ENCODE assay signal across 20 mouse cellular contexts in genomic region chr3:140548483-140548882, GRCm38 (mm10).
DNase-seq lines count a peak whose midpoint lies in the region; ATAC-seq and TF ChIP-seq lines count a peak whose summit lies in the region.
"Had no signal": no experiment of that assay in that cellular context is flagged by ENCODE, and none has a peak within 500 bp of the region (broad histone marks: within the 10 kb centered on the region; RNA-seq: fewer than 3 reads in every experiment).

No protein-coding gene starts in this region.

- no peak overlapping the region for H3K9ac ChIP-seq in forebrain, embryonic 14.5 days (ENCODE audit: low read length)
- no peak overlapping the region for H3K9ac ChIP-seq in forebrain, embryonic 13.5 days
- no peak overlapping the region for H3K9ac ChIP-seq in lung, postnatal 0 days (replicated peaks; ENCODE audit: low read depth)
- H3K9ac ChIP-seq: heart, embryonic 12.5 days; hindbrain, embryonic 13.5 days had no signal

- H3K4me1 ChIP-seq in forebrain, embryonic 14.5 days (ENCODE audit: control insufficient read depth, insufficient read depth, low read length): no peaks in the 10 kb centered on the region
- H3K4me1 ChIP-seq in forebrain, embryonic 13.5 days: no peaks in the 10 kb centered on the region
- H3K4me1 ChIP-seq in lung, postnatal 0 days (ENCODE audit: insufficient read depth, low read depth, low read length): no peaks in the 10 kb centered on the region
- H3K4me1 ChIP-seq: embryonic facial prominence, embryonic 10.5 days; heart, embryonic 12.5 days; hindbrain, embryonic 13.5 days had no signal

- peak; percentile 38 for DNase-seq in forebrain, embryonic 14.5 days (ENCODE audit: low spot score)
- peak; percentile 1 for DNase-seq in heart, adult 8-10 months (ENCODE audit: low spot score)
- DNase-seq in heart, postnatal 36 days: no peak
- peak; percentile 26 for DNase-seq in lung, postnatal 0 days (ENCODE audit: low spot score)
- DNase-seq in lung, postnatal 10 days: no peak
- DNase-seq in left cerebral cortex, adult 8-10 months (ENCODE audit: low spot score in 2 of 2): no peak
- DNase-seq: adrenal gland, adult 8-10 months; B cell, adult 2 months; cerebellum, adult 18-20 months; cerebellum, postnatal 10 days; gastrocnemius, postnatal 14 days; heart, adult 2 months; kidney, adult 11 months had no signal

- no peak overlapping the region for H3K4me3 ChIP-seq in forebrain, embryonic 14.5 days (ENCODE audit: low read depth, low read length)
- H3K4me3 ChIP-seq in forebrain, embryonic 13.5 days: no peak overlapping the region
- no peak overlapping the region for H3K4me3 ChIP-seq in lung, postnatal 0 days (ENCODE audit: low read depth, low read length)
- H3K4me3 ChIP-seq: embryonic facial prominence, embryonic 10.5 days; heart, adult 2 months; heart, embryonic 12.5 days; hindbrain, embryonic 13.5 days had no signal

- intact Hi-C loops in heart, postnatal 36 days (cut with DNase I): no loop called here

- TF ChIP-seq EP300 in lung, postnatal 0 days (IDR thresholded peaks at IDR 0.05): no peak

- no peak for TF ChIP-seq CTCF in lung, postnatal 0 days (IDR thresholded peaks at IDR 0.05)

- ATAC-seq in forebrain, embryonic 14.5 days: no peak
- ATAC-seq in forebrain, embryonic 13.5 days: no peak
- no peak for ATAC-seq in lung, postnatal 0 days
- ATAC-seq: CD4-positive, CD25-positive, alpha-beta regulatory T cell, adult 4 months; hindbrain, postnatal 0 days had no signal

- H3K9me3 ChIP-seq in forebrain, embryonic 14.5 days (replicated peaks; ENCODE audit: control insufficient read depth, low read length): no peaks in the 10 kb centered on the region
- H3K9me3 ChIP-seq in forebrain, embryonic 13.5 days (replicated peaks): no peaks in the 10 kb centered on the region
- no peaks in the 10 kb centered on the region for H3K9me3 ChIP-seq in lung, postnatal 0 days (ENCODE audit: low read length)
- H3K9me3 ChIP-seq: embryonic facial prominence, embryonic 10.5 days; G1E; heart, embryonic 12.5 days; hindbrain, embryonic 13.5 days had no signal

- no peak overlapping the region for H3K4me2 ChIP-seq in forebrain, embryonic 14.5 days (ENCODE audit: low read length)
- no peak overlapping the region for H3K4me2 ChIP-seq in forebrain, embryonic 13.5 days
- H3K4me2 ChIP-seq in lung, postnatal 0 days (replicated peaks; ENCODE audit: low read depth, low read length): no peak overlapping the region
- H3K4me2 ChIP-seq: heart, embryonic 12.5 days; hindbrain, embryonic 13.5 days had no signal

- H3K27me3 ChIP-seq in forebrain, embryonic 14.5 days (replicated peaks; ENCODE audit: control insufficient read depth, insufficient read depth, low read length): no peaks in the 10 kb centered on the region
- H3K27me3 ChIP-seq in forebrain, embryonic 13.5 days: no peaks in the 10 kb centered on the region
- H3K27me3 ChIP-seq in lung, postnatal 0 days (replicated peaks; ENCODE audit: insufficient read depth, low read length): no peaks in the 10 kb centered on the region
- H3K27me3 ChIP-seq: heart, embryonic 12.5 days; hindbrain, embryonic 13.5 days had no signal

- no peak overlapping the region for H3K27ac ChIP-seq in forebrain, embryonic 14.5 days (ENCODE audit: low read depth, low read length)
- no peak overlapping the region for H3K27ac ChIP-seq in forebrain, embryonic 13.5 days
- no peak overlapping the region for H3K27ac ChIP-seq in lung, postnatal 0 days (ENCODE audit: low read length)
- H3K27ac ChIP-seq: embryonic facial prominence, embryonic 10.5 days; heart, adult 2 months; hindbrain, embryonic 13.5 days; hindbrain, postnatal 0 days had no signal

- WGBS in forebrain, embryonic 14.5 days: 85% methylated on average over 3 of the region's 3 CpGs
- WGBS in forebrain, embryonic 13.5 days: 81% methylated on average over 3 of the region's 3 CpGs
- WGBS in lung, postnatal 0 days: 54% methylated on average over 3 of the region's 3 CpGs

- no peaks in the 10 kb centered on the region for H3K36me3 ChIP-seq in forebrain, embryonic 14.5 days (ENCODE audit: control insufficient read depth, insufficient read depth, low read length)
- H3K36me3 ChIP-seq in forebrain, embryonic 13.5 days (ENCODE audit: poor library complexity, severe bottlenecking): no peaks in the 10 kb centered on the region
- no peaks in the 10 kb centered on the region for H3K36me3 ChIP-seq in lung, postnatal 0 days (ENCODE audit: insufficient read depth, low read length)
- H3K36me3 ChIP-seq: embryonic facial prominence, embryonic 10.5 days; G1E; heart, embryonic 12.5 days; hindbrain, embryonic 13.5 days had no signal

Comparison
In these comparisons a context has a peak if more than half of its experiments do, and no peak if none do; other contexts are left out.
1. DNase-seq: peak in forebrain, embryonic 14.5 days (single experiment), heart, adult 8-10 months (single experiment) and lung, postnatal 0 days (single experiment); none in heart, postnatal 36 days (0 of 2), lung, postnatal 10 days (single experiment) and left cerebral cortex, adult 8-10 months (0 of 2).